Mouse (Mus musculus) midbrain, embryonic 11.5 days (tissue): ENCODE results near the gene Rgs12. TPM values are rescaled to one million over a fixed set of nuclear protein-coding genes. Genes with fewer than 3 reads are reported as not detected.

ENCODE experiments used
- ATAC-seq: fragments of 200-750 bp; cut with Nextera tagmentation; 2 replicates; pipeline ENCODE4 v1.8.0; 2017; ENCODE audit warnings: moderate TSS enrichment, moderate library complexity; ENCODE audit not compliant: low FRiP score
- DNase-seq: peaks from one replicate; pipeline ENCODE4 v3.0.0; 2015; ENCODE audit warnings: low spot score; ENCODE audit errors: missing footprints
- H3K27ac ChIP-seq: fragments of 300-500 bp; sonication (generic); 2 replicates; pipeline ENCODE4 v1.5.1; 2014; ENCODE audit warnings: low read depth, low read length
- H3K27me3 ChIP-seq: fragments of 300-500 bp; sonication (generic); 2 replicates; pipeline ENCODE4 v1.6.1; 2014; ENCODE audit warnings: mild to moderate bottlenecking, low read length, moderate library complexity, mixed read lengths; ENCODE audit not compliant: control insufficient read depth, insufficient read depth
- H3K36me3 ChIP-seq: fragments of 300-500 bp; sonication (generic); 2 replicates; pipeline ENCODE4 v1.6.1; 2014; ENCODE audit warnings: mild to moderate bottlenecking, low read length, moderate library complexity, mixed read lengths; ENCODE audit not compliant: control insufficient read depth, insufficient read depth
- H3K4me1 ChIP-seq: fragments of 300-500 bp; sonication (generic); 2 replicates; pipeline ENCODE4 v1.6.1; 2014; ENCODE audit warnings: low read length; ENCODE audit not compliant: control insufficient read depth, insufficient read depth
- H3K4me2 ChIP-seq: fragments of 300-500 bp; sonication (generic); 2 replicates; pipeline ENCODE4 v1.6.1; 2014; ENCODE audit warnings: mild to moderate bottlenecking, moderate library complexity
- H3K4me3 ChIP-seq: fragments of 300-500 bp; sonication (generic); 2 replicates; pipeline ENCODE4 v1.5.1; 2014; ENCODE audit warnings: low read depth, low read length
- H3K9ac ChIP-seq: fragments of 300-500 bp; sonication (generic); 2 replicates; pipeline ENCODE4 v1.6.1; 2014; ENCODE audit warnings: low read length
- H3K9me3 ChIP-seq: fragments of 300-500 bp; sonication (generic); 2 replicates; pipeline ENCODE4 v1.6.1; 2016; ENCODE audit warnings: low read length; ENCODE audit not compliant: control insufficient read depth
- WGBS: fragments of 180-500 bp; shearing (Covaris S2); extraction: QIAGEN DNeasy Blood & Tissue Kit; methylation state at CpG from one replicate; pipeline ENCODE4 v1.1.7; 2014; 5-methylcytosine and 5-hydroxymethylcytosine counted together
- polyA plus RNA-seq: library from polyadenylated mRNA; unstranded; fragments of >200 nt; fragmentation: Nextera tagmentation; extraction: Ambion mirVana; gene quantifications from 2 replicates; pipeline ENCODE4 v1.2.1, GENCODE M21; 2014

The Rgs12 gene
- polyA plus RNA-seq, 1 experiment from 2014 or later = 49.0 TPM

- no peaks in the 10 kb centered on the region for H3K9me3 ChIP-seq
- 100% methylated on average over 1 of the region's 1 CpGs for WGBS
- no peak overlapping the region for H3K27ac ChIP-seq
- no peaks in the 10 kb centered on the region for H3K4me1 ChIP-seq
- ATAC-seq (no peak), DNase-seq (no peak)
- no peak overlapping the region for H3K4me3 ChIP-seq
- peaks cover 18% of the 10 kb centered on the region for H3K36me3 ChIP-seq
- H3K4me2 ChIP-seq = no peak overlapping the region
- no peaks in the 10 kb centered on the region for H3K27me3 ChIP-seq
- no peak overlapping the region for H3K9ac ChIP-seq
These were observed 39.4 kb upstream of the Rgs12 start for GRCm38 (mm10) chr5:34909634-34910503.

- no peak for DNase-seq
- ATAC-seq = no peak
- Histone ChIP-seq H3K4me3 (no peak overlapping the region), H3K9ac (no peak overlapping the region), H3K9me3 (no peaks in the 10 kb centered on the region), H3K4me1 (no peaks in the 10 kb centered on the region), H3K27me3 (no peaks in the 10 kb centered on the region), H3K4me2 (no peak overlapping the region), H3K27ac (no peak overlapping the region), H3K36me3 (peaks cover 13% of the 10 kb centered on the region)
- WGBS = 85% methylated on average over 4 of the region's 4 CpGs
These were observed 38.8 kb upstream of the Rgs12 start for GRCm38 (mm10) chr5:34910504-34910815.

GRCm38 (mm10) chr5:34915801-34916200 is 33.4 kb upstream of the Rgs12 start:
- Histone ChIP-seq H3K9ac (no peak overlapping the region), H3K36me3 (no peaks in the 10 kb centered on the region), H3K4me1 (peaks cover 4% of the 10 kb centered on the region), H3K9me3 (no peaks in the 10 kb centered on the region), H3K4me3 (no peak overlapping the region), H3K27me3 (no peaks in the 10 kb centered on the region), H3K27ac (no peak overlapping the region), H3K4me2 (no peak overlapping the region)
- peak; percentile 62; the same call in 1 of the 2 replicates for ATAC-seq
- WGBS = 25% methylated on average over 1 of the region's 1 CpGs
- DNase-seq = peak; percentile 90

GRCm38 (mm10) chr5:34917234-34917655 is 32.0 kb upstream of the Rgs12 start:
- H3K27ac ChIP-seq = no peak overlapping the region
- no peaks in the 10 kb centered on the region for H3K36me3 ChIP-seq
- H3K4me1 ChIP-seq = peaks cover 4% of the 10 kb centered on the region
- ATAC-seq = no peak
- 72% methylated on average over 10 of the region's 10 CpGs for WGBS
- H3K9me3 ChIP-seq = no peaks in the 10 kb centered on the region
- no peak overlapping the region for H3K9ac ChIP-seq
- no peak overlapping the region for H3K4me2 ChIP-seq
- H3K4me3 ChIP-seq = no peak overlapping the region
- DNase-seq = no peak
- no peaks in the 10 kb centered on the region for H3K27me3 ChIP-seq

GRCm38 (mm10) chr5:34918785-34919184 is 30.5 kb upstream of the Rgs12 start:
- ATAC-seq (no peak), DNase-seq (no peak)
- H3K4me3 ChIP-seq = no peak overlapping the region
- no peaks in the 10 kb centered on the region for H3K27me3 ChIP-seq
- H3K4me1 ChIP-seq = peaks cover 4% of the 10 kb centered on the region
- H3K36me3 ChIP-seq = no peaks in the 10 kb centered on the region
- H3K9ac ChIP-seq = no peak overlapping the region
- H3K9me3 ChIP-seq = no peaks in the 10 kb centered on the region
- 92% methylated on average over 3 of the region's 3 CpGs for WGBS
- H3K27ac ChIP-seq = no peak overlapping the region
- H3K4me2 ChIP-seq = no peak overlapping the region

GRCm38 (mm10) chr5:34922531-34922930 is 26.7 kb upstream of the Rgs12 start:
- Histone ChIP-seq H3K36me3 (no peaks in the 10 kb centered on the region), H3K4me2 (no peak overlapping the region), H3K27me3 (no peaks in the 10 kb centered on the region), H3K27ac (no peak overlapping the region), H3K9me3 (no peaks in the 10 kb centered on the region), H3K4me1 (no peaks in the 10 kb centered on the region), H3K9ac (no peak overlapping the region), H3K4me3 (no peak overlapping the region)
- ATAC-seq (no peak), DNase-seq (no peak)
- 76% methylated on average over 6 of the region's 6 CpGs for WGBS

- H3K27me3 ChIP-seq = no peaks in the 10 kb centered on the region
- no peaks in the 10 kb centered on the region for H3K9me3 ChIP-seq
- H3K27ac ChIP-seq = no peak overlapping the region
- no peak overlapping the region for H3K4me3 ChIP-seq
- DNase-seq = no peak
- no peaks in the 10 kb centered on the region for H3K4me1 ChIP-seq
- no peak overlapping the region for H3K9ac ChIP-seq
- no peak overlapping the region for H3K4me2 ChIP-seq
- H3K36me3 ChIP-seq = no peaks in the 10 kb centered on the region
- 97% methylated on average over 4 of the region's 4 CpGs for WGBS
- ATAC-seq = no peak
These were observed 25.3 kb upstream of the Rgs12 start for GRCm38 (mm10) chr5:34923920-34924319.

- Histone ChIP-seq H3K4me2 (no peak overlapping the region), H3K36me3 (no peaks in the 10 kb centered on the region), H3K9me3 (no peaks in the 10 kb centered on the region), H3K9ac (no peak overlapping the region), H3K27me3 (no peaks in the 10 kb centered on the region), H3K4me1 (no peaks in the 10 kb centered on the region), H3K4me3 (no peak overlapping the region), H3K27ac (no peak overlapping the region)
- ATAC-seq (no peak), DNase-seq (no peak)
- 87% methylated on average over 7 of the region's 7 CpGs for WGBS
These were observed 24.7 kb upstream of the Rgs12 start for GRCm38 (mm10) chr5:34924519-34924918.

GRCm38 (mm10) chr5:34927648-34928047 is 21.6 kb upstream of the Rgs12 start:
- no peak overlapping the region for H3K4me3 ChIP-seq
- 84% methylated on average over 4 of the region's 4 CpGs for WGBS

More at GRCm38 (mm10) chr5:34927648-34928047, 21.6 kb upstream of the Rgs12 start:
- no peak overlapping the region for H3K9ac ChIP-seq
- H3K27me3 ChIP-seq = no peaks in the 10 kb centered on the region
- no peak overlapping the region for H3K4me2 ChIP-seq
- H3K27ac ChIP-seq = no peak overlapping the region
- no peaks in the 10 kb centered on the region for H3K36me3 ChIP-seq
- no peak for ATAC-seq
- DNase-seq = no peak
- no peaks in the 10 kb centered on the region for H3K9me3 ChIP-seq
- peaks cover 6% of the 10 kb centered on the region; the same call in 1 of the 2 replicates for H3K4me1 ChIP-seq
